Mouse (Mus musculus): ENCODE data around the gene Zfp354b.

Gene Zfp354b

DNA sequence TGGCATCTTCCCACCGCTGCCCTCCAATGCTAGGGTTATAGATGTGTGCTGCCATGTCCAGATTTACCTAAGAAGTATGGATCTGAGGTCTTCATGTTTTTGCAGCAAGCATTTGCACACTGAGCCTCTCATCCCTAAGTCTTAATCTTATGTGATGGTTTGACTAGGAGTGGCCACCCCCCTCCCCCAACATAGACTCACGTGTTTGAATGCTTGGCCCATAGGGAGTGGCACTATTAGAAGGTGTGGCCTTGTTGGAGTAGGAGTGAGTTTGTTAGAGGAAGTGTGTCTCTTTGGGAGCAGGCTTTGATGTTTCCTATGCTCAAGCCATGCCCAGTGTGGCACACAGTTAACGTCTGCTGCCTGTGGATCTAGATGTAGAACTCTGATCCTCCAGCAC lies 52.8 kb downstream of the Zfp354b start:
- DNase-seq = no peak

Data from right cerebral cortex, postnatal 14 days (tissue).